Mouse (Mus musculus): ENCODE data around the gene Rhbdd1. TPM values are rescaled to one million over a fixed set of nuclear protein-coding genes. Genes with fewer than 3 reads are reported as not detected.

Gene Rhbdd1
- 7.2 and 8.7 TPM in 2 replicates for polyA plus RNA-seq (2012; rRNA removed)
- polyA plus RNA-seq (2014; fragmentation: Nextera tagmentation; extraction: Ambion mirVana): 6.1 and 7.0 TPM in 2 replicates

DNA sequence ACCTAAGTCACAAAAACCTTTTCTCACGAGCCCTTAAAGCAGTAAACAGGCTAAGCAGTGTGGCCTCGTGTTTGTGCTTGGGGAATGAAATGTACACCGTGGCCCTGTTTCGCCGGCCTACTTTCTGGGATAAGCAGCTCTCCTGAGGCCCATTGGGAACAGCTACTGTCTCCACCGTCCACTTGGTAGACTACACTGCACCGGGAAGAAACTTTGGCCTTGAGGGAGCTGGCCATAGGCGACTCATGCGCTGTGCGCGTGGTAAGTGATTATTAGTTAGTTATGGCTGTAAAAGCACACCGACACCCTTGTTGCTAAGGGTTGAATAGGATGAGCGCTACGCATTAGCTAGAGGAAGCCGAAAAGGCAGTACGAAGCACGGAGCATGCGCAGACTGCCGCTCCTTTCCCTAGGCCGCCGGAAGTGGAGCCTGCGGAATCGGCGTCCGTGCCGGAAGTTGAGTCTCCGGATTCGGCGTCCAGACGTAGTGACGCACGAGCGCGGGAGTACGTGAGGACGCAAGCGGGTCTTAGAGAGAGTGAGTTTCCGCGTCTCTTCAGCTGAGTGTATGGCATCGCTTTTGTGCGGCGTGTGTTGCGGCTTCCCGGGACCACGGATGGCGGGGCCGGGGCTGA lies at the start of gene Rhbdd1:
Gene Rhbdd1, plus strand, starts transcription at position 342 of the 635 bp plus-strand sequence.
- ATAC-seq (ENCODE audit: low FRiP score, low read depth) (peak; percentile 97), DNase-seq (ENCODE audit: low spot score) (peak; percentile 99)
- Histone ChIP-seq H3K4me3 (replicated peaks; ENCODE audit: low read length) (peak within 1 kb of the TSS; percentile 93), H3K9me3 (ENCODE audit: control insufficient read depth, low read length) (no peaks in the 10 kb centered on the region), H3K27ac (replicated peaks; ENCODE audit: low read depth, low read length) (peak within 1 kb of the TSS; percentile 97), H3K27me3 (ENCODE audit: control insufficient read depth, insufficient read depth, low read length) (no peaks in the 10 kb centered on the region), H3K4me1 (ENCODE audit: control insufficient read depth, insufficient read depth, low read length) (peaks cover 8% of the 10 kb centered on the region; the same call in 1 of the 2 replicates), H3K36me3 (ENCODE audit: control insufficient read depth, insufficient read depth, low read length) (no peaks in the 10 kb centered on the region), H3K4me2 (replicated peaks; ENCODE audit: low read depth, low read length, severe bottlenecking) (peak within 1 kb of the TSS; percentile 58), H3K9ac (ENCODE audit: low read depth, low read length, severe bottlenecking) (peak within 1 kb of the TSS; percentile 94)
- WGBS: 4% methylated on average over 47 of the region's 47 CpGs
- TF ChIP-seq POLR2A (IDR thresholded peaks at IDR 0.05; ENCODE audit: borderline replicate concordance, extremely low read depth, insufficient read depth, insufficient read length): 0 out of 2 replicates have a peak, but pooled peaks have one; percentile 51

DNA sequence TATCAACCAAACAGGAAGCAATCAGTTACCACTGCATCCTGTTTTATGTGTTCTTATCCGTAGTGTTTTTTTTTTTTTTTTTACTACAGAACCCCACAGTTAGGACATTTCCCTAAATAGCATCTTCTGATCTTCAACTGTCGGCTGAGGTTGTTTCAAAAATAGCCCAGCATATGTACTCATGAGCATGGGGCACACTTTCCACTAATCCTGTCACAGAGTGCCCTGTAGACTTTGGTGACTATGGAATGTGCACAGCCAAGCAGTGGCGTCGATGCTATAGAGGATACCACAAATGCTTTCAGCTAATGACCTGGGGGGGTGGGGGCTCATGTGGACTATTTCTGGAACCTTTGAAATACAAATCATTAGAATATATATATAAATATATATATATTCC lies 48.7 kb upstream of the Rhbdd1 start:
- peaks cover 8% of the 10 kb centered on the region; the same call in 1 of the 2 replicates for H3K36me3 ChIP-seq (ENCODE audit: control insufficient read depth, insufficient read depth, low read length)
- H3K4me3 ChIP-seq (replicated peaks; ENCODE audit: low read length): no peak overlapping the region
- no peak overlapping the region for H3K4me2 ChIP-seq (replicated peaks; ENCODE audit: low read depth, low read length, severe bottlenecking)
- H3K4me1 ChIP-seq (ENCODE audit: control insufficient read depth, insufficient read depth, low read length): peaks cover 5% of the 10 kb centered on the region; the same call in 1 of the 2 replicates
- TF ChIP-seq POLR2A (IDR thresholded peaks at IDR 0.05; ENCODE audit: borderline replicate concordance, extremely low read depth, insufficient read depth, insufficient read length): no peak
- ATAC-seq (ENCODE audit: low FRiP score, low read depth) (no peak), DNase-seq (ENCODE audit: low spot score) (no peak)
- H3K27me3 ChIP-seq (ENCODE audit: control insufficient read depth, insufficient read depth, low read length): no peaks in the 10 kb centered on the region
- H3K27ac ChIP-seq (replicated peaks; ENCODE audit: low read depth, low read length): no peak overlapping the region
- no peak overlapping the region for H3K9ac ChIP-seq (ENCODE audit: low read depth, low read length, severe bottlenecking)
- 60% methylated on average over 4 of the region's 4 CpGs for WGBS
- no peaks in the 10 kb centered on the region for H3K9me3 ChIP-seq (ENCODE audit: control insufficient read depth, low read length)

DNA sequence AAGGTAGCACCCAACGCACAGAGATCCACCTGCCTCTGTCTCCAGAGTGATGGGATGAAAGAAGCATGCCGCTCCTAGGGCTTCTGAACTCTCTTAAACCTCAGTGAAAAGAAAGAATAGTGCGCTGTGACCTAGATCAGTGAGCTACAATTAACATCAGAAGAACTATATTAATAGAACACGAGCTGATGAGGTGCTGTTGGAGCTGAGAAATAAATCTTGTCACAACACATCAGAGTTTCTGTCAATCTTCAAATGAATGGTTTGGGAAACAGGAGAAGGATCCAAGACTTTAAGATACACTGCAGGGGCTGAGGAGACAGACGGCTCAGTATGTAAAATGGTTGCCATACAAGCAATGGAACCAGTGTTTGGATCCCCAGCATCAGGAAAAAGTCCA lies 44.0 kb upstream of the Rhbdd1 start:
- WGBS: 67% methylated on average over 5 of the region's 5 CpGs
- no peak overlapping the region for H3K4me2 ChIP-seq (replicated peaks; ENCODE audit: low read depth, low read length, severe bottlenecking)

DNA sequence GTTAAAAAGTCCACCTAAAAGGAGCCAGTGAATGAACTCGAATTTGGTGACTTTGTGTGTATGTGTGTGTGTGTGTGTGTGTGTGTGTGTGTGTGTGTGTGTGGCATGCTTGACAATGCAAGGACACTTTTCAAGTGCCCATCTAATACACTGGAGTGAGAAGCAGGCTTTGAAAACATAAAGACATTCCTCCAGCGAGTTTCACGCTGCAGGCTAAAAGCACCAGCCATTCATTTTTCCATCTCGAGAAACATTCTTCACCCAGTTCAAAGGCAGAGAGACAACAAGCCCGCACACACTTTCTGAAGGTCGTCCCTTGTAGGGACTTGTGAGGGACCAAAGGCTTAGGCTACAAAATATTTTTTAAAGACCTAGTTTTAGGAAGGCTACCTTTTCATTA lies 42.7 kb upstream of the Rhbdd1 start:
- DNase-seq (ENCODE audit: low spot score) (no peak), ATAC-seq (ENCODE audit: low FRiP score, low read depth) (no peak)
- Histone ChIP-seq H3K4me2 (replicated peaks; ENCODE audit: low read depth, low read length, severe bottlenecking) (no peak overlapping the region), H3K36me3 (ENCODE audit: control insufficient read depth, insufficient read depth, low read length) (peaks cover 39% of the 10 kb centered on the region), H3K27ac (replicated peaks; ENCODE audit: low read depth, low read length) (no peak overlapping the region), H3K27me3 (ENCODE audit: control insufficient read depth, insufficient read depth, low read length) (no peaks in the 10 kb centered on the region), H3K9me3 (ENCODE audit: control insufficient read depth, low read length) (no peaks in the 10 kb centered on the region), H3K4me3 (replicated peaks; ENCODE audit: low read length) (no peak overlapping the region), H3K9ac (ENCODE audit: low read depth, low read length, severe bottlenecking) (no peak overlapping the region), H3K4me1 (ENCODE audit: control insufficient read depth, insufficient read depth, low read length) (peaks cover 6% of the 10 kb centered on the region)
- no peak for TF ChIP-seq POLR2A (IDR thresholded peaks at IDR 0.05; ENCODE audit: borderline replicate concordance, extremely low read depth, insufficient read depth, insufficient read length)
- WGBS: 22% methylated on average over 6 of the region's 6 CpGs

More for the DNA sequence above, 44.0 kb upstream of the Rhbdd1 start:
- ATAC-seq (ENCODE audit: low FRiP score, low read depth) (no peak), DNase-seq (ENCODE audit: low spot score) (no peak)
- no peak for TF ChIP-seq POLR2A (IDR thresholded peaks at IDR 0.05; ENCODE audit: borderline replicate concordance, extremely low read depth, insufficient read depth, insufficient read length)
- Histone ChIP-seq H3K27me3 (ENCODE audit: control insufficient read depth, insufficient read depth, low read length) (no peaks in the 10 kb centered on the region), H3K9me3 (ENCODE audit: control insufficient read depth, low read length) (no peaks in the 10 kb centered on the region), H3K9ac (ENCODE audit: low read depth, low read length, severe bottlenecking) (no peak overlapping the region), H3K27ac (replicated peaks; ENCODE audit: low read depth, low read length) (no peak overlapping the region), H3K4me1 (ENCODE audit: control insufficient read depth, insufficient read depth, low read length) (peaks cover 9% of the 10 kb centered on the region), H3K4me3 (replicated peaks; ENCODE audit: low read length) (no peak overlapping the region), H3K36me3 (ENCODE audit: control insufficient read depth, insufficient read depth, low read length) (peaks cover 30% of the 10 kb centered on the region)

DNA sequence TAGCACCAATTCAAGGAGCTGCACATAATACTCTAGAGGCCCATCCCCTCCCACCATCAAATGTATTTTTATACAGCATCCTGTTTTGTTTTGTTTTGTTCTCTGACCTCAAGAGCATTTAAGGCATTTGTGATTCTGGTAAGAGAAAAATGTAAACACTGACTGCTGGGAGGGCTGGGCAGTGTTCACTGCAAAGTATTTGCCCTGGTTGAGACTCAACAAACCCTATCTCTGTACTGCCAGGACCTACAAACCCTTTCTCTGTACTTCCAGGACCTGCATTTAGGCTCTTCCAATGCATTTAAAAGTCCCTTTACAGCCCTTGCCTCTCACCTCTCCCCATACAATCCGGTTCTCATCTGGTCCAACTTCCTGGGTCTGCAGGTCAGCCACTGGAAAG lies 41.9 kb upstream of the Rhbdd1 start:
- no peaks in the 10 kb centered on the region for H3K27me3 ChIP-seq (ENCODE audit: control insufficient read depth, insufficient read depth, low read length)
- DNase-seq (ENCODE audit: low spot score) (no peak), ATAC-seq (ENCODE audit: low FRiP score, low read depth) (no peak)
- peaks cover 4% of the 10 kb centered on the region; the same call in 1 of the 2 replicates for H3K4me1 ChIP-seq (ENCODE audit: control insufficient read depth, insufficient read depth, low read length)
- no peak overlapping the region for H3K9ac ChIP-seq (ENCODE audit: low read depth, low read length, severe bottlenecking)
- H3K27ac ChIP-seq (replicated peaks; ENCODE audit: low read depth, low read length): no peak overlapping the region
- no peak for TF ChIP-seq POLR2A (IDR thresholded peaks at IDR 0.05; ENCODE audit: borderline replicate concordance, extremely low read depth, insufficient read depth, insufficient read length)
- H3K36me3 ChIP-seq (ENCODE audit: control insufficient read depth, insufficient read depth, low read length): peaks cover 43% of the 10 kb centered on the region
- no peak overlapping the region for H3K4me2 ChIP-seq (replicated peaks; ENCODE audit: low read depth, low read length, severe bottlenecking)
- 10% methylated on average over 1 of the region's 1 CpGs for WGBS
- H3K9me3 ChIP-seq (ENCODE audit: control insufficient read depth, low read length): no peaks in the 10 kb centered on the region
- H3K4me3 ChIP-seq (replicated peaks; ENCODE audit: low read length): no peak overlapping the region

Data from limb, embryonic 14.5 days (tissue).